In genomic region chr17:5857206-5857605, GRCm38 (mm10) we compare ENCODE assay signal across 15 mouse cellular contexts.
"Had no signal": no experiment of that assay in that cellular context is flagged by ENCODE, and none has a peak within 500 bp of the region (broad histone marks: within the 10 kb centered on the region; RNA-seq: fewer than 3 reads in every experiment).

No protein-coding gene starts in this region.

- H3K36me3 ChIP-seq: neural tube, embryonic 15.5 days; stomach, embryonic 15.5 days had no signal

- DNase-seq: retina, postnatal 1 day; right cerebral cortex, adult 18-20 months; right cerebral cortex, postnatal 14 days; right cerebral cortex, postnatal 25 days; right cerebral cortex, postnatal 4 days; spleen, adult 18-20 months; thymus, adult 18-20 months; thymus, adult 2 months; thymus, postnatal 14 days; thymus, postnatal 25 days; thymus, postnatal 36 days; thymus, postnatal 4 days had no signal

- H3K4me2 ChIP-seq: neural tube, embryonic 15.5 days; stomach, embryonic 15.5 days had no signal

- H3K27me3 ChIP-seq: stomach, embryonic 15.5 days had no signal

- H3K9me3 ChIP-seq: neural tube, embryonic 15.5 days; stomach, embryonic 15.5 days had no signal

- H3K4me3 ChIP-seq: neural tube, embryonic 15.5 days; stomach, embryonic 15.5 days had no signal

- H3K27ac ChIP-seq: neural tube, embryonic 15.5 days; stomach, embryonic 15.5 days; stomach, postnatal 0 days had no signal

- H3K9ac ChIP-seq: neural tube, embryonic 15.5 days; stomach, embryonic 15.5 days had no signal
